Mouse (Mus musculus) kidney, adult 2 months (tissue): ENCODE measurements at regions not wholly inside any gene's neighbourhood (a gene's known extent, or its start where the extent isn't known, plus 50 kb on each side); places are given as distances from the start of the nearest gene placed in this dataset.
"Not testable (repeated sequence)": the region's sequence is repeated elsewhere in the genome, so short reads cannot be mapped to it uniquely, and the experiment has no call there.

Source experiments
- DNase-seq: peaks from one replicate; pipeline ENCODE4 v3.0.0; 2021
- H3K27ac ChIP-seq: fragments of 200-500 bp; 2 replicates; pipeline ENCODE4 v1.5.1; 2012; ENCODE audit warnings: low read depth, low read length, control low read depth, inconsistent platforms; ENCODE audit not compliant: insufficient read depth
- H3K27me3 ChIP-seq: fragments of 200-500 bp; replicated peaks from 2 replicates; pipeline ENCODE4 v1.6.1; 2012; ENCODE audit warnings: mild to moderate bottlenecking, moderate library complexity, low read length, inconsistent platforms; ENCODE audit not compliant: control insufficient read depth, insufficient read depth
- H3K36me3 ChIP-seq: fragments of 200-500 bp; 2 replicates; pipeline ENCODE4 v1.6.1; 2012; ENCODE audit warnings: mild to moderate bottlenecking, moderate library complexity, low read length, inconsistent platforms; ENCODE audit not compliant: control insufficient read depth, insufficient read depth
- H3K4me1 ChIP-seq: fragments of 200-500 bp; 2 replicates; pipeline ENCODE4 v1.6.1; 2011; ENCODE audit warnings: low read length; ENCODE audit not compliant: control insufficient read depth, insufficient read depth
- H3K4me3 ChIP-seq: fragments of 200-500 bp; 2 replicates; pipeline ENCODE4 v1.5.1; 2011; ENCODE audit warnings: mild to moderate bottlenecking, low read depth, low read length, control low read depth; ENCODE audit not compliant: insufficient read depth
- CTCF ChIP-seq: fragments of 200-500 bp; conservative IDR thresholded peaks from 2 replicates; pipeline ENCODE4 v1.5.1; 2011; ENCODE audit warnings: low read depth, mild to moderate bottlenecking, control low read depth, low read length, moderate library complexity, mixed read lengths; ENCODE audit not compliant: insufficient read depth, insufficient read length
- POLR2A ChIP-seq: fragments of 200-500 bp; IDR thresholded peaks from one replicate; pipeline ENCODE4 v1.6.1; 2011; ENCODE audit warnings: low read depth, low read length, control low read depth
- WGBS: fragments of 180-500 bp; shearing (Covaris S2); methylation state at CpG from one replicate; pipeline ENCODE4 v1.1.7; 2018; 5-methylcytosine and 5-hydroxymethylcytosine counted together

DNA sequence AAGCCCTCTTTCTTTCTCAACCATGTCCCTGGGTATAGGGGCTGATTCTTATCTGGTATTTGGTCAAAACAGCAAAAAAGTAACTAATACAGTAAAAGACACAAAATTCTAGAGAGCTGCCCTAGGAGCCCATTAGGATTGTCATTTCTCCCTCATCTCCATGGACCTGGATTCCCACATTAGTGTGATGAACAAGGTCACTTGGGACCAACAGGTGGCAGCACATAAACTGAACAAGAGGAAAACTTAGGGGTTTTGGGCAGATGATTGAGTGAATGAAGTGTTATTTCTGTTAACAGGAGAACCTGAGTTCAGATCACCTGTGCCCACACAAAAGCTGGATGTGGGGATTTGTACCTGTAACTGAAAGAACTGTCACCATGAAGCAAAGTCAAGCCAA lies 93.0 kb upstream of the Tbl1x start:
- TF ChIP-seq CTCF, result 0 out of 2 replicates have a peak, but pooled peaks have one; percentile 6
- TF ChIP-seq POLR2A, result no peak
- Histone ChIP-seq H3K27me3 (no peaks in the 10 kb centered on the region), H3K4me3 (no peak overlapping the region), H3K27ac (no peak overlapping the region), H3K36me3 (no peaks in the 10 kb centered on the region), H3K4me1 (0 out of 2 replicates have a peak, but pooled peaks cover 3% of the 10 kb centered on the region)
- DNase-seq, result peak; percentile 40

DNA sequence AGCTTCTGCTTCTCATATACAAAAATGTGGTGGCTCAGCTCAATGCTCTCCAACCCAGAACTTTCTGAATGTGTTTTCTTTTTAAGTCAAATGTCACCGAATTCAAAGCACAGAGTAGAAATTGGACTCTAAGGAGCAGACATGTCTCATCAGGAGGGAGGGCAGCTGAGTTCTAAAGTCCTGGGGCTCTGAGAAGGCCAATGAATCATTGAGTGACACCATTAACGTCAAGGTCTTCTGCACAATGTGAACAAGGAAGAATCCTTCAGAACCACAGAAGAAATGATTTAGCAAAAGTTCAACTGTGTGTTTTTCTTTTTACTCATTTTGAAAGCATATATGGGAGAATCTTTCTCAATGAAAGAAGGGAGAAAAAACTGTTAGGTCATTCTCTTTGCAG lies 88.6 kb upstream of the Tbl1x start:
- Histone ChIP-seq H3K4me1 (no peaks in the 10 kb centered on the region), H3K36me3 (no peaks in the 10 kb centered on the region), H3K27me3 (no peaks in the 10 kb centered on the region), H3K27ac (no peak overlapping the region), H3K4me3 (no peak overlapping the region)
- 35% methylated on average over 2 of the region's 2 CpGs for WGBS
- no peak for DNase-seq
- TF ChIP-seq POLR2A (no peak), CTCF (no peak)

DNA sequence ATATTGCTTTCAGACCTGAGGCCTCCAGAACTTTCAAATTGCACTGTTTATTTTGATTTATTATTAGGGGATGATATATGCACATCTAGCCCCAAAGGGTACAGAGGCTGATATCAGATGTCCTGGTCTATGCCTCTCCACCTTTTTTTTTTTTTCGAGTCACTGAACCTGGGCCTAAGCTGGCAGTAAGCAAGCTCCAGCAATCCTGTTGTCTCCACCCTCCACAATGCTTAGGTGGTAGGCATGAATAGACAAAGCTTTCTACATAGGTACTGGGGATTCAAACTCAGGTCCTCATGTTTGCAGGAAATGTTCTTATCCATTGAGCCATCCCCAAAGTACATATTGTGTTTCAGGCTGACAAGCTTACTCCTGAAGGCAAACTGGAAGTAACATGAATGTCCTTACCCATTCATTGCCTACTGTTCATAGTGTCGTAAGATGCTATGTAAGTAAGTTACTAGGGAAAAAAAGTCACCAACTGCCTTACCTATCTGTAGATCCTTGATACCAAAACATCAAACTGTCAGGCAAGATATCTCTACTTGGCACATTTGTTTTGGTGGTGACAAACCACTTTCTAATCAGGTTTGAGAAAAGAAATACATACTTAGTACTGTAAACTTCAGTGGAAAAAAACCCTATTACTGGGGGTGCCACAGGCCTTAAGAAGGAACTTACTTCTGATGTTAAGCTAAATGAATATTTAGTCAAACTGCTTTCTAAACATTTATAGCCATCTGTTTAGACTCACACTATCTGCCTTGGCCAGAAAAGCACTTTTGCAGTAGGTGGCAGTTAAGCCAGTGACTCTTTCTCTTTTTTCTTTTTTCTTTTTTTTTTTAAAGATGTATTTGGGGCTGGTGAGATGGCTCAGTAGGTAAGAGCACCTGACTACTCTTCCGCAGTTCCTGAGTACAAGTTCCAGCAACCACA lies 85.8 kb upstream of the Tbl1x start:
- Histone ChIP-seq H3K27ac (no peak overlapping the region), H3K36me3 (no peaks in the 10 kb centered on the region), H3K4me1 (no peaks in the 10 kb centered on the region), H3K27me3 (no peaks in the 10 kb centered on the region), H3K4me3 (no peak overlapping the region)
- TF ChIP-seq POLR2A (no peak), CTCF (no peak)
- DNase-seq, result no peak
- 86% methylated on average over 3 of the region's 3 CpGs for WGBS

DNA sequence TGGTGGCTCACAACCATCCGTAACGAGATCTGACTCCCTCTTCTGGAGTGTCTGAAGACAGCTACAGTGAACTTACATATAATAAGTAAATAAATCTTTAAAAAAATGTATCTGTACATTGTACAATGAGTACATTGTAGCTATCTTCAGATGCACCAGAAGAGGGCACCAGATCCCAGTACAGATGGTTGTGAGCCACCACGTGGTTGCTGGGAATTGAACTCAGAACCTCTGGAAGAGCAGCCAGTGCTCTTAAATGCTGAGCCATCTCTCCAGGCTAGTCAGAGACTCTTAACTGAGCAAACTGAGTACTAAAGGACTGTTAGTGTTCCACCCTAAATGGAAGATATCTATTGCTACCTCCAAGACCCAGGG lies 85.1 kb upstream of the Tbl1x start:
- 89% methylated on average over 3 of the region's 3 CpGs for WGBS
- not testable (repeated sequence) for H3K4me3 ChIP-seq, H3K36me3 ChIP-seq, DNase-seq, H3K27me3 ChIP-seq, H3K4me1 ChIP-seq, H3K27ac ChIP-seq

DNA sequence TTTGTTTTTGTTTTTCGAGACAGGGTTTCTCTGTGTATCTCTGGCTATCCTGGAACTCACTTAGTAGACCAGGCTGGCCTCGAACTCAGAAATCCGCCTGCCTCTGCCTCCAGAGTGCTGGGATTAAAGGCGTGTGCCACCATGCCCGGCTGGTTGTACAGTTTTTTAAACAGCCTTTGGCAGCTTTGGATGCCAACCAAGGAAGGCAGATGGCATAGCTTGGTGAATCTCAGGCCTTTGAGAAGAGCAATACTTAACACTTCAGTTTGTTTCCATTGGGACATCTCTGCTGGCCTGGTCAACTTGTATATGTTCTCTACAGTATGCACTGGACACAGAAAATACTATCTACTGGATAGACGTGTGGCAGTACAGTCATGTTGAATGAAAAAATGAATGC lies 84.0 kb upstream of the Tbl1x start:
- H3K27me3 ChIP-seq, H3K4me3 ChIP-seq, DNase-seq, H3K27ac ChIP-seq, H3K36me3 ChIP-seq, H3K4me1 ChIP-seq: not testable (repeated sequence)
- WGBS, result 95% methylated on average over 6 of the region's 6 CpGs

DNA sequence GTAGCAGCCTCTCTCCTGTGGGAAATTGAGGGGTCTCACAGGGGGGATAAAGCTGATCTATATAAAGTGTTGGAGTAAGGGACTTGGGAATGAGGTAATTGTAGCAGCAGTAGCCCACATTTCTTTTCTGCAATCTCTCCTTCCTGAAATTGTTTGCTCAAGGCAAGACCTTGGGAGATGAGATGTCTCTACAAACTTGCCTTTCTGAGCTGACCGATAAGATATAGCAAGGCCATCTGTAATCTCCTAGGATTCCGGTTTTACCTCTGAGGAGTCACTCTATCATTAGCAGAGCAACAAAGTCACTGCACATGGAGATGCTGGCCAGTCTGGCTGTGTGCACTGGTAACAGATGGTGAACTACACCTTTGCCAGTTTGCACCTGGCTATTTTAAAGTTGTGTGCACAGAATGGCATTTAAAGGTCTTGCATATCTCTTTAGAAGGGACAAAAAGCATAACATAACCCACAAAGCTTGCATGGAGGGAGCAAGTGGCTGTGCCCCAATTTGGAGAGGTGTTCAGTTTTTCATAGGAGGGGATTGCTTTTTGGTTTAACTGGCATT lies 78.7 kb upstream of the Tbl1x start:
- 65% methylated on average over 2 of the region's 2 CpGs for WGBS
- H3K27ac ChIP-seq, result no peak overlapping the region
- DNase-seq, result no peak
- no peak overlapping the region for H3K4me3 ChIP-seq
- no peaks in the 10 kb centered on the region for H3K36me3 ChIP-seq
- no peaks in the 10 kb centered on the region for H3K27me3 ChIP-seq
- 0 out of 2 replicates have a peak, but pooled peaks cover 5% of the 10 kb centered on the region for H3K4me1 ChIP-seq
- TF ChIP-seq POLR2A, result no peak
- no peak for TF ChIP-seq CTCF

DNA sequence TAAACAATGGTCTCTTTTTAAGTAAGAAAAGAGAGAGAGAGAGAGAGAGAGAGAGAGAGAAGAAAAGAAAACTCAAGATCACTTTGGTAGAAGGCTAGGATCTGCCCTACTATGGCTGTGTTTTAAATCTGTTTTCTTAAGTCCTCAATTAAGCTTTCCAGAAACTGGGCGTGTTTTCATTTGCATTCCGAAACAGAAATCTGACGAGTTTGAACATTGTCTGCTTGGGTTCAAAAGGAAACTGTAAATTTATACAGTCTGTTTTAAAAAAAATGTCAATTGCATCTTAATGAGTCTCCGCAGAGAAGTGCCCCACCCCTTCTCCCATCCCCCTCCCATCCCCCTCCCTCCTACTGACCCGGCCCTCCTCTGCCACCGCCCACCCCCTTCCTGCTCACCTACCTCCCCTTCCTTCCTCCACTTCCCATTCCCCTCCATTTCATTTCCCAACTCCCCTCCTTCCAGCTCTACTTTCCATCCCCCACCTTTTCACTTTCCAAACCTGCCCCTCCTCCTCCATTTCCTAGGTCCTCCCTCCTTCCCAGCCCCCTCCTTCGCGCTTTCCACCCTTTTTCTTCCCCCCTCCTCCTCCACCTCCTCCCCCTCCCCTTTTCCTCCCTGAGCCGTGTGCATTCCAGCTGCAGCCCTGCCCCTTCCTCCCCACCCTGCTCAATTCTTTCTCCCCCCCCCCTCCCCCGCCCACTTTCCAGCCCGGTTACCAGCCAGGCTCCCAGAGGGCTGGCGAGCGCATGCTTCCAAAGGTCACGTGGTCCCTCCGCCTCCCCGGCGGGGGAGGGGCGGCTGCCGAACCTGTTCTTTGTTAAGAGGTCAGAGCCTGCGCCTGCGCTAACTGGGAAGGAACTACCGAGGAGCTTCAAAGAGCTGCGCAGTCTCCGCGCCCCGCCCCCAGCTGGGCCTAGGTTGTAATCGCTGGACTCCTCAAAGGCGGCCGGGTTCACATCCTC lies 77.7 kb upstream of the Tbl1x start:
- TF ChIP-seq POLR2A (no peak), CTCF (no peak)

More for the DNA sequence above, 77.7 kb upstream of the Tbl1x start:
- H3K27me3 ChIP-seq, result no peaks in the 10 kb centered on the region
- H3K36me3 ChIP-seq, result no peaks in the 10 kb centered on the region
- 0 out of 2 replicates have a peak, but pooled peaks cover 5% of the 10 kb centered on the region for H3K4me1 ChIP-seq
- H3K4me3 ChIP-seq, result peak overlapping the region; percentile 66
- peak; percentile 97 for DNase-seq
- WGBS, result 1% methylated on average over 23 of the region's 29 CpGs
- H3K27ac ChIP-seq, result peak overlapping the region; percentile 76; the same call in 1 of the 2 replicates
